Comparison of ENCODE assay signal across 9 mouse cellular contexts in genomic region chr17:28391568-28392432, GRCm38 (mm10). TPM values are rescaled to one million over a fixed set of nuclear protein-coding genes. Genes with fewer than 3 reads are reported as not detected.
DNase-seq lines count a peak whose midpoint lies in the region; ATAC-seq and TF ChIP-seq lines count a peak whose summit lies in the region.
"Had no signal": no experiment of that assay in that cellular context is flagged by ENCODE, and none has a peak within 500 bp of the region (broad histone marks: within the 10 kb centered on the region; RNA-seq: fewer than 3 reads in every experiment).

No protein-coding gene starts in this region.

- peaks cover 7% of the 10 kb centered on the region for H3K4me1 ChIP-seq in heart, embryonic 15.5 days (replicated peaks)
- peaks cover 6% of the 10 kb centered on the region for H3K4me1 ChIP-seq in thymus, adult 2 months (replicated peaks; ENCODE audit: control insufficient read depth, insufficient read depth, low read length)
- peaks cover 13% of the 10 kb centered on the region; the same call in 1 of the 2 replicates for H3K4me1 ChIP-seq in limb, embryonic 14.5 days (ENCODE audit: control insufficient read depth, insufficient read depth, low read length)
- H3K4me1 ChIP-seq in stomach, postnatal 0 days (replicated peaks; ENCODE audit: control insufficient read depth, insufficient read depth) = no peaks in the 10 kb centered on the region

- no peak for TF ChIP-seq EP300 in stomach, postnatal 0 days (optimal IDR thresholded peaks at IDR 0.05)

- no peak for TF ChIP-seq CTCF in thymus, adult 2 months (IDR thresholded peaks at IDR 0.05; ENCODE audit: borderline replicate concordance, control insufficient read depth, extremely low read depth, insufficient read depth, low read length, poor library complexity)
- no peak for TF ChIP-seq CTCF in stomach, postnatal 0 days (IDR thresholded peaks at IDR 0.05; ENCODE audit: low read depth)

- H3K9ac ChIP-seq in heart, embryonic 15.5 days = no peak overlapping the region
- H3K9ac ChIP-seq in limb, embryonic 14.5 days (ENCODE audit: low read depth, low read length, severe bottlenecking) = no peak overlapping the region; the same call in 1 of the 2 replicates
- H3K9ac ChIP-seq in stomach, postnatal 0 days (ENCODE audit: low read length) = 0 out of 2 replicates have a peak overlapping the region, but pooled peaks have one; percentile 4

- WGBS in heart, embryonic 15.5 days = 5% methylated on average over 23 of the region's 25 CpGs
- 5% methylated on average over 21 of the region's 25 CpGs for WGBS in thymus, adult 2 months
- WGBS in limb, embryonic 14.5 days = 9% methylated on average over 21 of the region's 25 CpGs
- WGBS in stomach, postnatal 0 days = 14% methylated on average over 21 of the region's 25 CpGs

- no peak for DNase-seq in heart, postnatal 25 days (ENCODE audit: low spot score)
- DNase-seq in thymus, postnatal 0 days (ENCODE audit: low spot score) = peak; percentile 22
- DNase-seq in thymus, adult 2 months = no peak
- DNase-seq in limb, embryonic 14.5 days (ENCODE audit: low spot score) = no peak
- peak; percentile 40 for DNase-seq in stomach, postnatal 0 days (ENCODE audit: low spot score)
- DNase-seq in adrenal gland, postnatal 10 days = no peak
- DNase-seq in lung, adult 18-20 months = no peak
- DNase-seq: layer of hippocampus, postnatal 36 days had no signal

- no peaks in the 10 kb centered on the region for H3K9me3 ChIP-seq in heart, embryonic 15.5 days (replicated peaks)
- H3K9me3 ChIP-seq in limb, embryonic 14.5 days (ENCODE audit: control insufficient read depth, low read length) = no peaks in the 10 kb centered on the region
- H3K9me3 ChIP-seq in stomach, postnatal 0 days (ENCODE audit: control insufficient read depth, low read length) = no peaks in the 10 kb centered on the region

- ATAC-seq in heart, embryonic 15.5 days (replicated peaks; ENCODE audit: insufficient number of reproducible peaks, insufficient read depth, low FRiP score, low read depth) = no peak
- peak; percentile 24; the same call in 1 of the 2 replicates for ATAC-seq in limb, embryonic 14.5 days (ENCODE audit: low FRiP score, low read depth)
- peak; percentile 33; the same call in 1 of the 2 replicates for ATAC-seq in stomach, postnatal 0 days (ENCODE audit: low FRiP score, low TSS enrichment)

- H3K4me3 ChIP-seq in heart, embryonic 15.5 days = 0 out of 2 replicates have a peak overlapping the region, but pooled peaks have one; percentile 5
- no peak overlapping the region for H3K4me3 ChIP-seq in thymus, adult 2 months (ENCODE audit: control insufficient read depth, insufficient read depth, low read length)
- H3K4me3 ChIP-seq in limb, embryonic 14.5 days (replicated peaks; ENCODE audit: low read length) = no peak overlapping the region
- no peak overlapping the region for H3K4me3 ChIP-seq in stomach, postnatal 0 days (ENCODE audit: low read depth, low read length)

- no peak overlapping the region for H3K27ac ChIP-seq in heart, embryonic 15.5 days
- H3K27ac ChIP-seq in thymus, adult 2 months (ENCODE audit: control insufficient read depth, insufficient read depth, low read length) = no peak overlapping the region
- no peak overlapping the region for H3K27ac ChIP-seq in limb, embryonic 14.5 days (replicated peaks; ENCODE audit: low read depth, low read length)
- no peak overlapping the region for H3K27ac ChIP-seq in stomach, postnatal 0 days (replicated peaks)

- intact Hi-C loops in heart, postnatal 25 days (cut with DNase I) = no loop called here

- no peaks in the 10 kb centered on the region for H3K36me3 ChIP-seq in heart, embryonic 15.5 days
- peaks cover 3% of the 10 kb centered on the region; the same call in 1 of the 2 replicates for H3K36me3 ChIP-seq in thymus, adult 2 months (ENCODE audit: control insufficient read depth, insufficient read depth, low read length)
- H3K36me3 ChIP-seq in limb, embryonic 14.5 days (ENCODE audit: control insufficient read depth, insufficient read depth, low read length) = no peaks in the 10 kb centered on the region
- no peaks in the 10 kb centered on the region for H3K36me3 ChIP-seq in stomach, postnatal 0 days (ENCODE audit: control insufficient read depth, insufficient read depth, low read length)

- TF ChIP-seq POLR2A in thymus, adult 2 months (IDR thresholded peaks at IDR 0.05; ENCODE audit: control insufficient read depth, extremely low read depth, insufficient read depth, low read length, poor library complexity) = no peak
- TF ChIP-seq POLR2A in limb, embryonic 14.5 days (IDR thresholded peaks at IDR 0.05; ENCODE audit: borderline replicate concordance, extremely low read depth, insufficient read depth, insufficient read length) = no peak

- H3K4me2 ChIP-seq in heart, embryonic 15.5 days = peak overlapping the region; percentile 50
- peak overlapping the region; percentile 33 for H3K4me2 ChIP-seq in limb, embryonic 14.5 days (replicated peaks; ENCODE audit: low read depth, low read length, severe bottlenecking)
- H3K4me2 ChIP-seq in stomach, postnatal 0 days (replicated peaks; ENCODE audit: low read depth) = no peak overlapping the region

- H3K27me3 ChIP-seq in heart, embryonic 15.5 days = peaks cover 31% of the 10 kb centered on the region
- H3K27me3 ChIP-seq in thymus, adult 2 months (ENCODE audit: control insufficient read depth, insufficient read depth, low read length) = no peaks in the 10 kb centered on the region; the same call in 1 of the 2 replicates
- H3K27me3 ChIP-seq in limb, embryonic 14.5 days (ENCODE audit: control insufficient read depth, insufficient read depth, low read length) = no peaks in the 10 kb centered on the region
- no peaks in the 10 kb centered on the region for H3K27me3 ChIP-seq in stomach, postnatal 0 days (ENCODE audit: control insufficient read depth, insufficient read depth, low read length)

RNA-seq across cellular contexts. Expression of gene Tulp1, which starts 26.8 kb away (rescaled TPM):
- polyA plus RNA-seq in heart, embryonic 15.5 days (2015; fragmentation: Nextera tagmentation; extraction: Ambion mirVana) = 2.6 and 4.3 TPM in 2 replicates
- under 1 TPM in 1 of 2 experiments, not detected in 1; 0.34 TPM for total RNA-seq in heart, postnatal 25 days (2021)
- polyA plus RNA-seq in thymus, postnatal 0 days (2015; fragmentation: Nextera tagmentation; extraction: Ambion mirVana) = 0.54 and 0.56 TPM in 2 replicates
- polyA plus RNA-seq in thymus, adult 2 months (2012; rRNA removed) = 0.35 and 0.59 TPM in 2 replicates
- polyA plus RNA-seq in limb, embryonic 14.5 days (2012; rRNA removed) = 5.0 and 7.4 TPM in 2 replicates
- polyA plus RNA-seq in limb, embryonic 14.5 days (2014; fragmentation: Nextera tagmentation; extraction: Ambion mirVana) = 4.9 and 6.4 TPM in 2 replicates
- polyA plus RNA-seq in stomach, postnatal 0 days (2015; fragmentation: Nextera tagmentation; extraction: Ambion mirVana) = 3.3 and 3.5 TPM in 2 replicates
- total RNA-seq in adrenal gland, postnatal 10 days (2021) = under 1 TPM; 0.33 to 1.00 TPM
- total RNA-seq: layer of hippocampus, postnatal 36 days had no signal

RNA-seq across cellular contexts. Expression of gene Tead3, which starts 41.2 kb away (rescaled TPM):
- 5.3 and 6.6 TPM in 2 replicates for polyA plus RNA-seq in heart, embryonic 15.5 days (2015; fragmentation: Nextera tagmentation; extraction: Ambion mirVana)
- total RNA-seq in heart, postnatal 25 days (2021) = 10 to 100 TPM; 12.2 to 14.4 TPM
- polyA plus RNA-seq in thymus, postnatal 0 days (2015; fragmentation: Nextera tagmentation; extraction: Ambion mirVana) = 2.1 and 2.2 TPM in 2 replicates
- 10.6 and 11.6 TPM in 2 replicates for polyA plus RNA-seq in thymus, adult 2 months (2012; rRNA removed)
- 85.6 and 102 TPM in 2 replicates for polyA plus RNA-seq in limb, embryonic 14.5 days (2012; rRNA removed)
- 17.4 and 17.9 TPM in 2 replicates for polyA plus RNA-seq in limb, embryonic 14.5 days (2014; fragmentation: Nextera tagmentation; extraction: Ambion mirVana)
- polyA plus RNA-seq in stomach, postnatal 0 days (2015; fragmentation: Nextera tagmentation; extraction: Ambion mirVana) = 8.7 and 9.2 TPM in 2 replicates
- total RNA-seq in adrenal gland, postnatal 10 days (2021) = 10 to 100 TPM; 12.8 to 13.5 TPM

Comparison
In these comparisons a context has a peak if more than half of its experiments do, and no peak if none do; other contexts are left out.
1. DNase-seq: peak in thymus, postnatal 0 days (single experiment) and stomach, postnatal 0 days (single experiment); none in heart, postnatal 25 days (single experiment), thymus, adult 2 months (single experiment), limb, embryonic 14.5 days (single experiment), adrenal gland, postnatal 10 days (single experiment) and lung, adult 18-20 months (0 of 2).